Mouse (Mus musculus) cerebellum, adult 2 months (tissue): ENCODE data around the gene Calhm3.

Source experiments
- CTCF ChIP-seq: fragments of 200-500 bp; IDR thresholded peaks from 2 replicates; pipeline ENCODE4 v1.5.1; 2011; ENCODE audit warnings: low read depth, mild to moderate bottlenecking, control low read depth, low read length, moderate library complexity, borderline replicate concordance; ENCODE audit not compliant: insufficient read depth
- POLR2A ChIP-seq: fragments of 200-500 bp; IDR thresholded peaks from 2 replicates; pipeline ENCODE4 v1.6.1; 2011; ENCODE audit warnings: low read length, control low read depth, borderline replicate concordance; ENCODE audit not compliant: insufficient read depth

GRCm38 (mm10) chr19:47198671-47199350 is 41.2 kb upstream of the Calhm3 start:
- TF ChIP-seq CTCF (no peak), POLR2A (no peak)
